Mouse (Mus musculus): ENCODE measurements at regions not wholly inside any gene's neighbourhood (a gene's known extent, or its start where the extent isn't known, plus 50 kb on each side); places are given as distances from the start of the nearest gene placed in this dataset.
A peak's percentile ranks its signal among the peaks of the same experiment; 100 is the strongest.
"Not testable (repeated sequence)": the region's sequence is repeated elsewhere in the genome, so short reads cannot be mapped to it uniquely, and the experiment has no call there.

DNA sequence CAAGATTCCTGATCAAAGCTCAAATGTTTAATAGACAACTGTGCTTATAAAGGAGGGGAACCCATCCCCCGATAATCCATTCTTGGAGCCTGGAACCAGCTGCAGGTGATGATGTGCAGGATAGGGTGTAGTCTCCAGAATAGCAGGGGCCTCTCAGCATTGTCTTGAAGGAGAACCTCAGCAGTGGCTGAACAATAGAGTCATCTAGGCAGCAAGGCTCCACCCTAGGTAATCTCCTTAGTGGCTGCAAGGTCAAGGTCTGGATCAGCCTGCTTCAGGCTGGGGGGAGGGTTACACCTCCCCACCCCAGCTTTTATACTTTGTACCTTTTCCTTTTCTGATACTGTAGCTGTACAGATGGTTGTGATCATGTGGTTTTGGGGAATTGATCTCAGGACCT lies 116.8 kb upstream of the Mettl4 start:
- DNase-seq (ENCODE audit: low spot score), result no peak

DNA sequence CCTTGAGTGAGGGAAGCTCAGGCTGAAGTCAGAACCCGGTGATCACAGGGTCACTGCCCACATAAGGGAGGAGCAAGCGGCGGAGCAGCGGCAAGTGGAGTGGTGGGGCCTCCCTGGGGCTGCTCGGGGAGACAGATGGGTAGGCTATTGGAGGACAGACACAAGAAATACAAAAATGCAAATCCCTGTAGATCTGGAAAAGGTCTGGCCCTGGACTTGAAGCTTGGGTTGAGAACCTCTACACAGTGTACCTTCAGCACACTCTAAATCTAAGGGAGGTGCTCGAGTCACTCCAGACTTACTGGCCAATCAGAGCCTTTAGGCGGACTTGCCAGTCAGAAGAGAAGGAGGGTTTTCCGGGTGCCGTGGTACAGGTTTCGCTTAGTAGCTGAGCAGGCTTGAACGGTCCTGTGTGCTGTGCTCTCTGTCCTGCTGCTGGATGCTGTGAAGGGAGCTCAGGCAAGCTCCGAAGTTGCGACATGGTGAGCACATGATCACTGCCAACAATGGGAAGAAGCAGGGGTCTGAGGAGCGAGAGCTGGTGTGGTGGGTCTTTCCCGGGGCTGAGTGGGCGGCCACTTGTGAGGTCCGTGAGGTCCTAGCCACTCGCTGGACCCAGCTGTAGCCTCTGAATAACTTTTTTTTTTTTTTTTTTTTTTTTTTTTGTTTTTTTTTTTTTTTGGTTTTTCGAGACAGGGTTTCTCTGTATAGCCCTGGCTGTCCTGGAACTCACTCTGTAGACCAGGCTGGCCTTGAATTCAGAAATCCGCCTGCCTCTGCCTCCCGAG lies 114.9 kb upstream of the Mettl4 start:
- peak; percentile 50 for DNase-seq (ENCODE audit: low spot score)

DNA sequence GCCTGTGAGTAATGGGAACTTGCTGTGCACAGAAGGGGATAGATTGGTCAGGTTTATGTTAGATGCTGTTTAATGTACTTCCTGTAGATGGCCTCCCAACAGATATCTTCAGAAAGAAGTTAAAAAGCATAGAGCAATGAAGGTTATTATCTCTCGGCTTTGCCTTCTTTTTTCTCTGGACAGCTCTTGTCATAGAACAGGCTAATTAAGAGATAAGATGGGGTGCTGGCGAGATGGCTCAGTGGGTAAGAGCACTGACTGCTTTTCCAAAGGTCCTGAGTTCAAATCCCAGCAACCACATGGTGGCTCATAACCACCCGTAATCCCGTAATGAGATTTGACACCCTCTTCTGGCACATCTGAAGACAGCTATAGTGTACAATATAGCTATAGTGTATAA lies 104.9 kb upstream of the Mettl4 start:
- not testable (repeated sequence) for DNase-seq (ENCODE audit: low spot score)

DNA sequence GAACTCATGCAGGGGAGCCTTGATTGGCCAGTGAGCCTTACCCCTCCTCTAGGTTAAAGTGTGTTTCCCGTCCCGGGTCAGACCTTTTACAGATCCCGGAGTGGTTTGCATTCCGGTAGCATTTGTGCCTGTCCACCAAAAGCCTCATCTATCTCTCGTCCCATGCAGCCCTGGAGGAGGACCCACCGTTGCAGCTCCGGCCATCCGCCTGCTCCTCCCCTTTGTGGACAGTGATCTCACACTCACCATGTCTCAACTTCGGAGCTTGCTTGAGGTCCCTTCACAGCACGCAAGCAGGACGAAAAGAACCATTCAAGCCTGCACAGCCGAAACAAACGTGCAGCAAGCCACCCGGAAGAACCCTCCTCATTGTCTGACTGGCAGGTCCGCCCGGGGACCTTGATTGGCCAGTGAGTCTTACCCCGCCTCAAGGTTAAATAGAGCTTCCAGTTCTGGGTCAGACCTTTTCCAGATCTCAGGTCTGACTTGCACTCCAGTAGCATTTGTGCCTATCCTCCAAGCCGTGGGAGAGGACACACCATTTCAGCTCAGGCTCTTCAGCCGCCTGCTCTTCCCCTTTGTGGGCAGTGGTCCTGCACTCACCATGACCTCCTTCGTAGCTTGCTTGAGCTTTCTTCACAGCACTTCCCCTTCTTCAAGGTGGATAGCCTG lies 84.8 kb upstream of the Mettl4 start:
- DNase-seq (ENCODE audit: low spot score), result peak; percentile 66

DNA sequence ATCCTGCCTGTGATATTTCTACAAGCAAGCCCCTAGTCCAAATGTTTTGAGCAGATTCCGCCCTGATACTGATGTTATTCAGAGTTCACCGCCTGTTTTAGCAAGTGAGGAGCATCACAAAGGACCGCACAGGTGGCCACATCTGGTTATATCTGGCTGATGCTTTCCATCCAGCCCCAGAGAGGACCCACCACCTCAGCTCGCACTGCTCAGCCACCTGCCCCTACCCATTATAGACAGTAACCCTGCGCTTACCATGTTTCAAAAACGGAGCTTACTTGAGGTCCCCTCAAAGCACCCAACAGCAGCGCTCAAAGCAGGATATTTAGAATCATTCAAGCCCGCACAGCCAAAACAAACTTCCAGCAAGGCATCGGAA lies 84.2 kb upstream of the Mettl4 start:
- DNase-seq (ENCODE audit: low spot score), result not testable (repeated sequence)

DNA sequence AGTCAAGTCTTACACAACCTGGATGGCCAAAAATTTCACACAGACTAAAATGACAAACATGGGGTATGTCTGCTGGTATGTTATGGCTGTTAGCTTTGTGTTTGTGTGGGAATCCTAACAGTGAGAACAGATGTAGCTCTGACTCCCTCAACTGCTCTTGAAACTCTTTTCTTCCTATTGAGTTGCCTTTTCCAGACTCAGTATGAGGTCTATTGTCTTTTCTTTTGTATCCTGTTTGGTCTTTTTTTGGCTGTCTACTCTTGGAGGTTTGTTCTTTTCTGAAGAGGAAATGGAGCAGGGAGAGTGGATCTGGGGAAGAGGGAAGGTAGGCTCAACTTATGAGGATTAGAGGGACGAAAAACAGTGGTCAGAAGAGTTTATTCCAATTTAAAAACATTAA lies 76.6 kb upstream of the Mettl4 start:
- not testable (repeated sequence) for DNase-seq (ENCODE audit: low spot score)

DNA sequence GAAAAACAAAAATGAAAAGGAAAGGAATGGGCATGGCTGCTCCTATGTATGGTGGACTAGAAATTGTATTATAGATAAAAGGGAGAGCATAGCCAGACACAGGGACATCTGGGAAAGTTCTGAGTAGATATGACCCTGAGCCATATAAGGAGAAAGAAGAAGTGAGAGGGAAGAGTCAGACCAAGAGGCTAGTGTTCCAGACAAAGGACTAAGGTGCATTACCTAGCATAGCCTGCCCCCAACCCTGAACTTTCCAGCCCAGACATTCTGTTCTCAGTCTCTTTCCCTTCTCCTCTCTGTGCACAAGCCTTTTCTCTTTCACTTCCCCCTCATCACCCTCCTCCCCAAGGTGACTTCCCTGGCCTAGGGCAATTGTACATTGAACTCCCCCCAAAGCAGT lies 58.9 kb upstream of the Mettl4 start:
- DNase-seq (ENCODE audit: low spot score), result no peak
